Mouse (Mus musculus): ENCODE data around the gene Nr1d1.

DNA sequence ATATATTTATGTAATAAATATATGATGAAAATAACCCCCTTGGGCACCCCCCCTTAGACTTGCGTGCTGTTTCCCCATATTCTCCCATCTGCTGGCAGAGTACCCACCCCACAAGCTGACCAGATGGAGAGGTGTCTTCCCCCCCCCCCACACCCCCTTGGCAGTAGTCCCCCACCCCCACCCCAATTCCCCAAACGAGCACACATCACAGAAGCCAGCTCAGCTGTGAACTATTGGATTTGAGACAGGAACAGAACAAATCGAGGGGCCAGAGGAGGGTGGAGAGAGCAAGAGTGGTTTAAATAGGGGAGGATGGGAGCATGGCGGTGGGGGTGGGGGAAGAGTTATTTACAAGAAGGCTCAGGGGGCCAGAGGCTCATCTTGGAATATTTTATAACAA, 7.4 kb downstream of the Nr1d1 start:
- TF ChIP-seq HCFC1 (IDR thresholded peaks at IDR 0.05; ENCODE audit: borderline replicate concordance, insufficient read depth, low read length) (no peak), MAFK (IDR thresholded peaks at IDR 0.05; ENCODE audit: insufficient read depth, low read depth, low read length) (no peak), ZNF384 (IDR thresholded peaks at IDR 0.05; ENCODE audit: low read depth, low read length) (no peak)

All from ES-E14 (cell line).